Mouse (Mus musculus) MEL (cell line): ENCODE data around the gene Sept9.

Experiments
- BHLHE40 ChIP-seq: IDR thresholded peaks from 2 replicates; pipeline ENCODE4 v1.6.1; 2012; ENCODE audit warnings: low read depth, mild to moderate bottlenecking, inconsistent platforms, low read length, improper control_type of control experiment, borderline replicate concordance
- CTCF ChIP-seq, 3 experiments: IDR thresholded peaks in 2 of 3; conservative IDR thresholded peaks in 1 of 3; 2 replicates each; pipeline ENCODE4 v1.5.1; 2011 to 2012; ENCODE audit warnings: low read length in 3 of 3, low read depth in 2 of 3, mild to moderate bottlenecking in 2 of 3, improper control_type of control experiment in 1 of 3, inconsistent platforms in 1 of 3, mixed read lengths in 1 of 3, moderate library complexity in 1 of 3; ENCODE audit not compliant: control insufficient read depth in 1 of 3, insufficient read depth in 1 of 3, poor library complexity in 1 of 3, severe bottlenecking in 1 of 3
- E2F4 ChIP-seq: IDR thresholded peaks from 2 replicates; pipeline ENCODE4 v1.6.1; 2011; ENCODE audit warnings: low read depth, low read length, improper control_type of control experiment, borderline replicate concordance
- EP300 ChIP-seq, 2 experiments: IDR thresholded peaks; 2 replicates each; pipeline ENCODE4 v1.6.1; 2011; ENCODE audit warnings: improper control_type of control experiment in 2 of 2, low read length in 2 of 2, low read depth in 1 of 2, mild to moderate bottlenecking in 1 of 2
- MAFK ChIP-seq: IDR thresholded peaks from 2 replicates; pipeline ENCODE4 v1.6.1; 2011; ENCODE audit warnings: low read depth, mild to moderate bottlenecking, low read length, improper control_type of control experiment, borderline replicate concordance
- MAZ ChIP-seq: IDR thresholded peaks from 2 replicates; pipeline ENCODE4 v1.6.1; 2012; ENCODE audit warnings: low read depth, mild to moderate bottlenecking, inconsistent platforms, low read length, improper control_type of control experiment
- MEF2A ChIP-seq: IDR thresholded peaks from 2 replicates; pipeline ENCODE4 v1.6.1; 2014; ENCODE audit warnings: low read depth, mild to moderate bottlenecking, inconsistent platforms, low read length, improper control_type of control experiment; ENCODE audit not compliant: poor library complexity, insufficient replicate concordance, severe bottlenecking; ENCODE audit errors: extremely low read depth
- NELFE ChIP-seq: IDR thresholded peaks from 2 replicates; pipeline ENCODE4 v1.6.1; 2011; ENCODE audit warnings: low read depth, low read length, improper control_type of control experiment
- POLR2A ChIP-seq, 2 experiments: IDR thresholded peaks; 2 replicates each; pipeline ENCODE4 v1.6.1; 2011 to 2012; ENCODE audit warnings: low read length in 2 of 2, mild to moderate bottlenecking in 2 of 2, control low read depth in 1 of 2, improper control_type of control experiment in 1 of 2, low read depth in 1 of 2, moderate library complexity in 1 of 2; ENCODE audit not compliant: control insufficient read depth in 1 of 2, insufficient read depth in 1 of 2, poor library complexity in 1 of 2
- TBP ChIP-seq: IDR thresholded peaks from 2 replicates; pipeline ENCODE4 v1.8.0; 2011; ENCODE audit warnings: low read depth, low read length, improper control_type of control experiment
- USF1 ChIP-seq: IDR thresholded peaks from 2 replicates; pipeline ENCODE4 v1.6.1; 2014; ENCODE audit warnings: low read depth, mild to moderate bottlenecking, inconsistent platforms, low read length, improper control_type of control experiment, moderate library complexity

DNA sequence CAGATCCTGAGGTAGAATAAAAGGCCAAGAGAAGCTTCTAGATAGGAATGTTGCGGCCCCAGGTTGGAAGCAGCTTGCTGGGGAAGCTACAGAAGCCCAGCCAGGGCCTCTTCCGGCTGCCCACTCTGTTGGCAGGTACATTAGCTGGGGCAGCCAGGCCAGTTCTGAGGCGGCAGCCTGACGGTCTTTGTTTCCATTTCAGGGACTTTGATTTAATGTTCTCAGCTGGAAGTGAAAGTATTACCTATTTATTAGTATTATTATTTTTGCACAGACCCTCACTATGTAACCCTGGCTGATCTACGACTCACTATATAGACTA is 26.7 kb downstream of the Sept9 start:
- TF ChIP-seq CTCF (IDR thresholded peaks at IDR 0.05 in 2 of 3, conservative IDR thresholded peaks at IDR 0.05 in 1 of 3; ENCODE audit: control insufficient read depth in 1 of 3, insufficient read depth in 1 of 3, low read depth in 2 of 3, low read length in 3 of 3, poor library complexity in 1 of 3, severe bottlenecking in 1 of 3) (no peak), MEF2A (no peak), MAFK (no peak), NELFE (no peak), MAZ (no peak), EP300 (IDR thresholded peaks at IDR 0.05; ENCODE audit: low read depth in 1 of 2, low read length in 2 of 2) (no peak), BHLHE40 (no peak), USF1 (no peak), POLR2A (IDR thresholded peaks at IDR 0.05; ENCODE audit: control insufficient read depth in 1 of 2, insufficient read depth in 1 of 2, low read depth in 1 of 2, low read length in 2 of 2, poor library complexity in 1 of 2) (no peak), E2F4 (no peak), TBP (no peak)
